Mouse (Mus musculus) heart, embryonic 15.5 days (tissue): ENCODE measurements around the gene Gm5475. TPM values are rescaled to one million over a fixed set of nuclear protein-coding genes. Genes with fewer than 3 reads are reported as not detected.

Experiments
- ATAC-seq: fragments of 200-750 bp; cut with Nextera tagmentation; replicated peaks from 2 replicates; pipeline ENCODE4 v1.8.0; 2017; ENCODE audit warnings: low read depth, moderate TSS enrichment; ENCODE audit not compliant: insufficient number of reproducible peaks, insufficient read depth, low FRiP score
- H3K27ac ChIP-seq: fragments of 300-500 bp; sonication (generic); 2 replicates; pipeline ENCODE4 v1.5.1; 2015; ENCODE audit warnings: mild to moderate bottlenecking, inconsistent platforms
- H3K27me3 ChIP-seq: fragments of 300-500 bp; sonication (generic); 2 replicates; pipeline ENCODE4 v1.6.1; 2015; ENCODE audit warnings: inconsistent platforms
- H3K36me3 ChIP-seq: fragments of 300-500 bp; sonication (generic); 2 replicates; pipeline ENCODE4 v1.6.1; 2015; ENCODE audit warnings: mild to moderate bottlenecking, inconsistent platforms
- H3K4me1 ChIP-seq: fragments of 300-500 bp; sonication (generic); replicated peaks from 2 replicates; pipeline ENCODE4 v1.6.1; 2015; ENCODE audit warnings: inconsistent platforms
- H3K4me2 ChIP-seq: fragments of 300-500 bp; sonication (generic); 2 replicates; pipeline ENCODE4 v1.6.1; 2015; ENCODE audit warnings: inconsistent platforms, mild to moderate bottlenecking, moderate library complexity
- H3K4me3 ChIP-seq: fragments of 300-500 bp; sonication (generic); 2 replicates; pipeline ENCODE4 v1.5.1; 2015; ENCODE audit warnings: mild to moderate bottlenecking, inconsistent platforms
- H3K9ac ChIP-seq: fragments of 300-500 bp; sonication (generic); 2 replicates; pipeline ENCODE4 v1.6.1; 2015; ENCODE audit warnings: mild to moderate bottlenecking, inconsistent platforms
- H3K9me3 ChIP-seq: fragments of 300-500 bp; sonication (generic); replicated peaks from 2 replicates; pipeline ENCODE4 v1.6.1; 2016; ENCODE audit warnings: inconsistent platforms
- WGBS: fragments of 180-500 bp; shearing (Covaris S2); methylation state at CpG from one replicate; pipeline ENCODE4 v1.1.7; 2015; ENCODE audit warnings: mixed read lengths; 5-methylcytosine and 5-hydroxymethylcytosine counted together
- polyA plus RNA-seq: library from polyadenylated mRNA; unstranded; fragments of >200 nt; fragmentation: Nextera tagmentation; extraction: Ambion mirVana; gene quantifications from 2 replicates; pipeline ENCODE4 v1.2.1, GENCODE M21; 2015

The Gm5475 gene
- polyA plus RNA-seq, 1 experiment from 2014 or later: not detected

DNA sequence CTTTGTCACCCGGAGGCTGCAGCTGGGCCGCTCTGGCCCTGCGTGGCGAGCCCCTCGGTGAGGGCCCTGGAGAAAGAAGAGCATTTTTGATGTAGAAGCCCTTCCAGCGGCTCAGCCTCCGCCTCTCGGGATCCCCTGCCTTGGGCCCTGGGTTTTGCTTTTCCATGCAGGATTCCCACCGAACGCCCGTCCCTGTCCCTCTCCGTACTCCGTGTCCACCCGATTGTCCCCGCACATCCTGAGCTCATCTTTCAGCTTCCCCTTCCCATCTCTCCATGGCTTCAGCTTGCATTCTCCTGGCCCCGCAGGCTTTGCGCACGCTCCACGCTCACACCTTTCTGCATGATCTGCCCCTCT, 47.2 kb downstream of the Gm5475 start:
- Histone ChIP-seq H3K4me3 (peak overlapping the region; percentile 84), H3K4me2 (peak overlapping the region; percentile 83), H3K4me1 (peaks cover 23% of the 10 kb centered on the region), H3K27ac (peak overlapping the region; percentile 90), H3K9me3 (no peaks in the 10 kb centered on the region), H3K36me3 (peaks cover 29% of the 10 kb centered on the region), H3K9ac (peak overlapping the region; percentile 84), H3K27me3 (no peaks in the 10 kb centered on the region)
- WGBS: under 1% methylated on average over 19 of the region's 19 CpGs
- ATAC-seq: 0 out of 2 replicates have a peak, but pooled peaks have one; percentile 3

DNA sequence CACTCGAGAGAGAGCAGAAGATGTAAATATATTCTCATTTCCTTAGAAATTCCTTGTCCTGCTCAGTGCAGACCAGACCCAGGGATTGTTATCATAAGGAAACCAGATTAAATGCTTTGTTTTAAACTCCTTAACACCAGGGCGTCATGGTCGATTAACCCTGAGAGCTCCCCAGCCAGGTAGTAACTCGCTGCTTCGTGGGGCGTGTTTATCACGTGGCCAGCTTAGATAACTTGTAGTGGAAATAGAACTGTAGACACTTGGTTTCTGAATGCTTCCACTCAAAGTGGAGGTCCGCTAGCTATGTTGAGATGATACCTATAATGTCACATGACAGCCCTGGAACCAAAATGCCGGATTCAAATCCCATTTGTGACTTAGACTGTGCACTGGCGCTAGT, 48.1 kb downstream of the Gm5475 start:
- WGBS: 52% methylated on average over 10 of the region's 10 CpGs

DNA sequence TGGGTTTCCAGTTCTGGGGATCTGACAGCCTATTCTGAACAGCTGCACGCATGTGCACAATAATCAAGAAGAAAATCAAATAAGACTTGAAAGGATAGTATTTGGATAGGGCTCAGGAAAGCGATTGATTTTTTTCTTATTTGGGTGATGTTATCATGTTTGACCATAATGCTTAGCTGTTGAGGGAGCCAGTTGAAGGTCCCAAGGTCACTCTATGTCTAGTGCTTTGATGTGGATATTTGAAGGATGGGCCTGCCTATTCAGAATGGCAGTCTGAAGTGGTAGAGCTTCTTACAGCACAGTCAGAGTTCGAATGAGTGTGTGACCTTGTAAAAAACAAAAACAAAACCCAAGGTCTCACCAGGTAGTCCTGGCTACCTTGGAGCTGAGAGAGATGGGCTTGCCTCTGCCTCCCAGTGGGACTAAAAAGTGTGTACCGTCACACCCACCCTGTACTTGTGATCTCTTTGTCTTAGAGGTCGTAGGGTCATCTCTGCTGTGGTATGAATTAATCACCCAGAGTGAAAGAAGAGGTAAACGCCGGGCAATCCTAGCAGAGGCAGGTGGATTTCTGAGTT, 52.1 kb downstream of the Gm5475 start:
- 72% methylated on average over 7 of the region's 7 CpGs for WGBS
- Histone ChIP-seq H3K27ac (no peak overlapping the region), H3K27me3 (no peaks in the 10 kb centered on the region), H3K4me2 (no peak overlapping the region), H3K36me3 (peaks cover 75% of the 10 kb centered on the region), H3K9ac (no peak overlapping the region), H3K9me3 (no peaks in the 10 kb centered on the region), H3K4me3 (no peak overlapping the region), H3K4me1 (peaks cover 11% of the 10 kb centered on the region)
- no peak for ATAC-seq

More for the DNA sequence above, 48.1 kb downstream of the Gm5475 start:
- Histone ChIP-seq H3K9me3 (no peaks in the 10 kb centered on the region), H3K4me3 (peak overlapping the region; percentile 84), H3K27me3 (no peaks in the 10 kb centered on the region), H3K4me1 (peaks cover 23% of the 10 kb centered on the region), H3K27ac (no peak overlapping the region), H3K9ac (no peak overlapping the region; the same call in 1 of the 2 replicates), H3K4me2 (peak overlapping the region; percentile 83), H3K36me3 (peaks cover 36% of the 10 kb centered on the region)
- ATAC-seq: no peak

Other genes with a start within 250 kb of the Gm5475 start
- 37.9 and 39.2 TPM in 2 replicates for gene Atf1, start 194.3 kb upstream of the Gm5475 start, polyA plus RNA-seq
- gene Tmprss12, start 141.3 kb upstream of the Gm5475 start, polyA plus RNA-seq: not detected in 2 replicates
- 4.2 and 5.4 TPM in 2 replicates for gene Mettl7a1, start 118.0 kb upstream of the Gm5475 start, polyA plus RNA-seq
- not detected in 2 replicates for gene Mettl7a3, start 87.2 kb upstream of the Gm5475 start, polyA plus RNA-seq
- not detected in 2 replicates for gene Methig1, start 69.0 kb upstream of the Gm5475 start, polyA plus RNA-seq
- gene Mettl7a2, start 68.9 kb upstream of the Gm5475 start, polyA plus RNA-seq: not detected in 2 replicates
- gene Higd1c, start 57.6 kb upstream of the Gm5475 start, polyA plus RNA-seq: not detected in 2 replicates
- gene Slc11a2, start 2.9 kb downstream of the Gm5475 start, polyA plus RNA-seq: 11.6 and 14.9 TPM in 2 replicates
- 11.6 and 16.4 TPM in 2 replicates for gene Letmd1, start 46.9 kb downstream of the Gm5475 start, polyA plus RNA-seq
- 6.8 and 8.2 TPM in 2 replicates for gene Csrnp2, start 73.3 kb downstream of the Gm5475 start, polyA plus RNA-seq
- 15.8 and 20.1 TPM in 2 replicates for gene Tfcp2, start 129.9 kb downstream of the Gm5475 start, polyA plus RNA-seq
- 4.3 and 5.1 TPM in 2 replicates for gene Pou6f1, start 177.8 kb downstream of the Gm5475 start, polyA plus RNA-seq
- 201 and 225 TPM in 2 replicates for gene Dazap2, start 193.2 kb downstream of the Gm5475 start, polyA plus RNA-seq
- gene Smagp, start 214.8 kb downstream of the Gm5475 start, polyA plus RNA-seq: 14.6 and 15.3 TPM in 2 replicates
- gene Bin2, start 247.4 kb downstream of the Gm5475 start, polyA plus RNA-seq: 2.6 and 9.4 TPM in 2 replicates